Mouse (Mus musculus) G1E (cell line): ENCODE results near the gene Gm13084. TPM values are rescaled to one million over a fixed set of nuclear protein-coding genes. Genes with fewer than 3 reads are reported as not detected.
"Not testable (repeated sequence)": the region's sequence is repeated elsewhere in the genome, so short reads cannot be mapped to it uniquely, and the experiment has no call there.

Experiments
- ATAC-seq: 2 replicates; pipeline ENCODE4 v1.8.0; 2016; ENCODE audit warnings: mild to moderate bottlenecking; ENCODE audit not compliant: insufficient number of reproducible peaks, poor library complexity, low FRiP score, severe bottlenecking; ENCODE audit errors: extremely low read depth
- DNase-seq: peaks from one replicate; pipeline ENCODE4 v3.0.0; 2012; ENCODE audit warnings: low spot score
- H3K27me3 ChIP-seq: 2 replicates; pipeline ENCODE4 v1.6.1; 2012; ENCODE audit warnings: mild to moderate bottlenecking, low read length, inconsistent platforms; ENCODE audit not compliant: insufficient read depth
- H3K36me3 ChIP-seq: replicated peaks from 2 replicates; pipeline ENCODE3; 2012; ENCODE audit warnings: mild to moderate bottlenecking, inconsistent platforms
- H3K4me1 ChIP-seq: 2 replicates; pipeline ENCODE4 v1.6.1; 2012; ENCODE audit warnings: low read depth, low read length, inconsistent platforms, mixed read lengths; ENCODE audit not compliant: insufficient read depth
- H3K4me3 ChIP-seq: 2 replicates; pipeline ENCODE4 v1.5.1; 2012; ENCODE audit warnings: low read depth, mild to moderate bottlenecking, inconsistent platforms, low read length, moderate library complexity, mixed read lengths
- H3K9me3 ChIP-seq: replicated peaks from 2 replicates; pipeline ENCODE4 v1.6.1; 2012; ENCODE audit warnings: inconsistent platforms
- CTCF ChIP-seq: IDR thresholded peaks from 2 replicates; pipeline ENCODE4 v1.5.1; 2012; ENCODE audit warnings: low read depth, low read length, inconsistent platforms, mixed read lengths
- GATA1 ChIP-seq: IDR thresholded peaks from 2 replicates; pipeline ENCODE4 v1.6.1; 2012; ENCODE audit warnings: borderline replicate concordance, low read length, inconsistent platforms, mixed read lengths
- GATA2 ChIP-seq: IDR thresholded peaks from 2 replicates; pipeline ENCODE4 v1.6.1; 2012; ENCODE audit warnings: low read depth, low read length, inconsistent platforms, borderline replicate concordance
- POLR2AphosphoS5 ChIP-seq: IDR thresholded peaks from 2 replicates; pipeline ENCODE4 v1.6.1; 2012; ENCODE audit warnings: low read depth, low read length, inconsistent platforms; ENCODE audit not compliant: insufficient replicate concordance
- TAL1 ChIP-seq: conservative IDR thresholded peaks from 2 replicates; pipeline ENCODE4 v1.6.1; 2012; ENCODE audit warnings: low read depth, low read length, inconsistent platforms, mixed read lengths
- polyA plus RNA-seq: library from polyadenylated mRNA; stranded (reverse); fragments of >175 nt; gene quantifications from 2 replicates; pipeline ENCODE4 v1.2.3, GENCODE M21; 2012
- total RNA-seq, 2 experiments: library from RNA; stranded (forward) in 1 of 2; stranded (reverse) in 1 of 2; fragments of 200-1000 nt in 1 of 2; fragments of >200 nt in 1 of 2; fragmentation: Nextera tagmentation in 1 of 2; gene quantifications; 2 replicates each; pipeline ENCODE4 v1.2.3; 2014 to 2017

Gene Gm13084
- not detected in 2 replicates for total RNA-seq (2014; fragmentation: Nextera tagmentation)
- total RNA-seq (2017), result 0.27 and 0.41 TPM in 2 replicates
- polyA plus RNA-seq, result not detected in 2 replicates

- no peaks in the 10 kb centered on the region for H3K36me3 ChIP-seq
- TF ChIP-seq GATA1 (no peak), TAL1 (no peak), POLR2AphosphoS5 (no peak), CTCF (no peak), GATA2 (no peak)
- H3K4me3 ChIP-seq, result no peak within 1 kb of the TSS
- no peaks in the 10 kb centered on the region for H3K27me3 ChIP-seq
- no peak for ATAC-seq
- peaks cover 3% of the 10 kb centered on the region; the same call in 1 of the 2 replicates for H3K9me3 ChIP-seq
- no peaks in the 10 kb centered on the region for H3K4me1 ChIP-seq
- no peak for DNase-seq
These were observed at the start of gene Gm13084 for GRCm38 (mm10) chr4:143815993-143816392. Gene Gm13084 (minus strand): TSS chr4:143816093.

GRCm38 (mm10) chr4:143846197-143846596, 30.3 kb upstream of the Gm13084 start, which contains the start of gene Gm13103:
Gene Gm13103 (plus strand): TSS chr4:143846497.
- not testable (repeated sequence) for H3K9me3 ChIP-seq, ATAC-seq, H3K4me1 ChIP-seq

GRCm38 (mm10) chr4:143789052-143789451, 26.8 kb downstream of the Gm13084 start, which contains the start of gene Gm13023:
Gene Gm13023 (plus strand): TSS chr4:143789352.
- not testable (repeated sequence) for H3K9me3 ChIP-seq, H3K27me3 ChIP-seq, ATAC-seq, H3K36me3 ChIP-seq, H3K4me1 ChIP-seq, H3K4me3 ChIP-seq, DNase-seq

More at GRCm38 (mm10) chr4:143846197-143846596, 30.3 kb upstream of the Gm13084 start, which contains the start of gene Gm13103:
- not testable (repeated sequence) for H3K4me3 ChIP-seq, DNase-seq, H3K36me3 ChIP-seq, H3K27me3 ChIP-seq

Other genes starting within 250 kb of the Gm13084 start
- gene Gm13083, start 201.1 kb downstream of the Gm13084 start, total RNA-seq (2014; fragmentation: Nextera tagmentation), result not detected in 2 replicates
- gene Gm13083, start 201.1 kb downstream of the Gm13084 start, total RNA-seq (2017), result 0.11 and 0.12 TPM in 2 replicates
- not detected in 2 replicates for gene Gm13083, start 201.1 kb downstream of the Gm13084 start, polyA plus RNA-seq
- not detected in 2 replicates for gene Gm13088, start 158.8 kb downstream of the Gm13084 start, total RNA-seq (2014; fragmentation: Nextera tagmentation)
- gene Gm13088, start 158.8 kb downstream of the Gm13084 start, total RNA-seq (2017), result 0.16 TPM in 1 of 2 replicates, not detected in the other
- gene Gm13088, start 158.8 kb downstream of the Gm13084 start, polyA plus RNA-seq, result not detected in 2 replicates
- not detected in 2 replicates for gene Gm13089, start 113.4 kb downstream of the Gm13084 start, total RNA-seq (2014; fragmentation: Nextera tagmentation)
- 0.06 TPM in 1 of 2 replicates, not detected in the other for gene Gm13089, start 113.4 kb downstream of the Gm13084 start, total RNA-seq (2017)
- not detected in 2 replicates for gene Gm13089, start 113.4 kb downstream of the Gm13084 start, polyA plus RNA-seq
- not detected in 2 replicates for gene Gm13078, start 96.6 kb downstream of the Gm13084 start, total RNA-seq (2014; fragmentation: Nextera tagmentation)
- not detected in 2 replicates for gene Gm13078, start 96.6 kb downstream of the Gm13084 start, total RNA-seq (2017)
- gene Gm13078, start 96.6 kb downstream of the Gm13084 start, polyA plus RNA-seq, result not detected in 2 replicates
- gene Gm13023, start 26.7 kb downstream of the Gm13084 start, total RNA-seq (2014; fragmentation: Nextera tagmentation), result not detected in 2 replicates
- gene Gm13023, start 26.7 kb downstream of the Gm13084 start, total RNA-seq (2017), result 0.22 TPM in 1 of 2 replicates, not detected in the other
- gene Gm13023, start 26.7 kb downstream of the Gm13084 start, polyA plus RNA-seq, result not detected in 2 replicates
- not detected in 2 replicates for gene Gm13103, start 30.4 kb upstream of the Gm13084 start, total RNA-seq (2014; fragmentation: Nextera tagmentation)
- not detected in 2 replicates for gene Gm13103, start 30.4 kb upstream of the Gm13084 start, total RNA-seq (2017)
- gene Gm13103, start 30.4 kb upstream of the Gm13084 start, polyA plus RNA-seq, result not detected in 2 replicates
- gene Pramef6, start 84.3 kb upstream of the Gm13084 start, total RNA-seq (2014; fragmentation: Nextera tagmentation), result not detected in 2 replicates
- 0.16 and 0.17 TPM in 2 replicates for gene Pramef6, start 84.3 kb upstream of the Gm13084 start, total RNA-seq (2017)
- not detected in 2 replicates for gene Pramef6, start 84.3 kb upstream of the Gm13084 start, polyA plus RNA-seq
- gene Pramef25, start 134.9 kb upstream of the Gm13084 start, total RNA-seq (2014; fragmentation: Nextera tagmentation), result not detected in 2 replicates
- gene Pramef25, start 134.9 kb upstream of the Gm13084 start, total RNA-seq (2017), result 0.17 TPM in 1 of 2 replicates, not detected in the other
- not detected in 2 replicates for gene Pramef25, start 134.9 kb upstream of the Gm13084 start, polyA plus RNA-seq
- gene Gm13101, start 150.9 kb upstream of the Gm13084 start, total RNA-seq (2014; fragmentation: Nextera tagmentation), result not detected in 2 replicates
- not detected in 2 replicates for gene Gm13101, start 150.9 kb upstream of the Gm13084 start, total RNA-seq (2017)
- gene Gm13101, start 150.9 kb upstream of the Gm13084 start, polyA plus RNA-seq, result not detected in 2 replicates
- not detected in 2 replicates for gene Pramef17, start 178.3 kb upstream of the Gm13084 start, total RNA-seq (2014; fragmentation: Nextera tagmentation)
- gene Pramef17, start 178.3 kb upstream of the Gm13084 start, total RNA-seq (2017), result not detected in 2 replicates
- not detected in 2 replicates for gene Pramef17, start 178.3 kb upstream of the Gm13084 start, polyA plus RNA-seq
- gene Pramel4, start 243.0 kb upstream of the Gm13084 start, total RNA-seq (2014; fragmentation: Nextera tagmentation), result not detected in 2 replicates
- gene Pramel4, start 243.0 kb upstream of the Gm13084 start, total RNA-seq (2017), result 0.06 TPM in 1 of 2 replicates, not detected in the other
- not detected in 2 replicates for gene Pramel4, start 243.0 kb upstream of the Gm13084 start, polyA plus RNA-seq